Mouse (Mus musculus): ENCODE measurements at regions not wholly inside any gene's neighbourhood (a gene's known extent, or its start where the extent isn't known, plus 50 kb on each side); places are given as distances from the start of the nearest gene placed in this dataset.
A peak's percentile ranks its signal among the peaks of the same experiment; 100 is the strongest.
"Not testable (repeated sequence)": the region's sequence is repeated elsewhere in the genome, so short reads cannot be mapped to it uniquely, and the experiment has no call there.

DNA sequence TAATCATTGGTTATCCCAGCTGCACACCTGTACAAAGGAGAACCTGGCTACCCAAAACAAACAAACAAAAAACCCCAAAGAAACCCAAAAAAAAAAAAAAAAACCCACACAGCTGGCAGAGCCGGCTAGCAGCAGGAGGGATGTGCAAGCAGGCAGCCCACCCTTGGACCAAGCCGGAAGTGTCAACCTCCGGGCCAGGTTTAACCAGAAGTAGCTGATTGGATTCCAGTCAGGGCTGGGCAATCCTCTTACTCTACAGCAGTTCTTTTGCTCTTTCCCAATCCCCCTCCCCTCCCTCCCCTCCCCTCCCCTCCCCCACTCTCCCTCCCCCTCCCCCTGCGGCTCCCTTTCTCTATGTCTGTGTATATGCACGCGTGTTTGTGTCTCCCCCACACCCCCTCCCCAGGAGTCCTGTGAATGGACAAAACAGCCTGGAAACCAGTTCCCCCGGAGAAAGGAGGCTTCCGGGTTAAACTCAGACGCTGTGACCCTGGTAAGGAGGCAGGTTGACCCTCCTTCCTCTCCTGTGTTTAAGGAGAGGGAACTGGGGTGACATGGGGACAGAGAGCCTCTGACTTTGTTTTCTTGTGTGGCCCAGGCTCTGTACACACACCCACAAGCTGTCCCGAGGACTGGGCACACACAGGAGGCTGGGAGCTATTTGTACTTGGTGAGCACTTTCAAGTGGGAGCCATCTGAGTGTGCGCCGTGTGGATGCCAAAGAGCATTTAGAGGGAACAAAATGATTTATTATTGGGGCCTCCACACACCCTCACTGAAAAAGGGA lies 93.9 kb upstream of the Jarid2 start:
- no peak for DNase-seq

GRCm38 (mm10) chr13:44636008-44636335 lies 93.3 kb upstream of the Jarid2 start:
- DNase-seq, result no peak

- no peak for DNase-seq
Measured at GRCm38 (mm10) chr13:44642361-44642760, 86.9 kb upstream of the Jarid2 start.

GRCm38 (mm10) chr13:44650052-44650451 lies 79.2 kb upstream of the Jarid2 start:
- no peak for DNase-seq

DNA sequence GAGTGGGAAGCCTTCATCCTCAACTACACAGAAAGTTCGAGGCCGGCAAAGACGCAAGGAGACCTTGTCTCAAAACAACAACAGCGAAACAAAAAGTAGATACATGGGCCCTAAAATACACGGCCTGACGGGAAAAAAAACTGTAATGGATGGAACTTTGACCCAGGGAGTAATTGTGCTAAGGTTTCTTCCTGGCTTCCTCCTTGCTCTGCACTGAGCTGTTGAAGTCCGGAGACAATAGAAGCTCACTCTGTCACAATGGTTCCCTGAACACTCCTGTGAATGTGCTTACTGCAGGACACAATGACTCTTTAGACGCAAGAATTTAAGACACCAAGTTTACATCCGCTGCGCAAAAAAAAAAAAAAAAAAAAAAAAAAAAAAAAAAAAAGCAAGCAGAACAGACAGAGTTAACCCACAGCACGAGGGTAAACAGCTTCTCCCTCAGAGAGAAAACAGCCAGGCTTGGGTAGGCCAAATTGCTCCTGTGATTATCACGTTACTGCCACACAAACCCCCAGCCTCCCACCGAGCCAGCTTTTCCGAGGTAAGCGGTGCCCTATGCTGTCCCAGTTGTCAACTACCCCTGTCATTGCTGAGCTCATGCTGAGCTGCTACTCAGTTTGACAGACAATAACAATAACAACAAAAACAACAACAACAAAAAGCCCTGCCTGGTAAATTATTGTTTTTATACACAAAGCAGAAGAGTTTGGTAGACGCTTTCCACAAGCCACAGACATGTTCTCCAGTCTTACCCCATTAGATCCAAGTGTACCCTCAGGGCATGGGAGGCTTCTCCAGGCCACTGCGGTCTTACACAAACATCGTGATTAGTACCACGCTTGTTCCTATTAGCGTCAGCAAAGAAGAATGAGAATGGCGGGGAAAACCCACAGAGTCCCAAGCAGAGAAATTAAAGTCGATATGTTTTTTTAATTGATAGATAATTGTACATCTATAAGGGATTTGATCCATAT lies 77.7 kb upstream of the Jarid2 start:
- DNase-seq, result no peak

- DNase-seq, result peak; percentile 68
Measured at GRCm38 (mm10) chr13:44657905-44658414, 71.3 kb upstream of the Jarid2 start.

DNA sequence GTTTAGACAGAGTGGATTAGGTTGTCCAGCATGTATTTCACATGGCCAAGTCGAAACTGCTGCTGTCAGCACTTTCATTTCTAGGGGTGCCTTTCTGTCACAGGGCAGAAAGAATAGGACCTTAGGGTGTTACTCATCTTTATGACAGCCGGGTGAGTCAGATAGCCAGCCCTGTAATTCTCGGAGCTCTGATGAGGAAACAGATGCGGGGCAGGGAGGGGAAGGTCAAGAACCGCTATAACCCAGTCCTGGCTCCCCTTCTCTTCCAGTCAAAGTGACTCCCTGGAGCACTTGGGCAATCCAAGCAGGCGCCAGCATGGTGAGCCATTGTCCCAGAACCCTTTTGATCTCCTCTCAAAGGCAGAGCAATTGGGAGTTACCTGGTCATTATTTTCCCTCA lies 69.4 kb upstream of the Jarid2 start:
- no peak for DNase-seq

GRCm38 (mm10) chr13:44663062-44663461 lies 66.2 kb upstream of the Jarid2 start:
- no peak for DNase-seq

- DNase-seq, result no peak
Measured at GRCm38 (mm10) chr13:44663730-44664129, 65.5 kb upstream of the Jarid2 start.

DNA sequence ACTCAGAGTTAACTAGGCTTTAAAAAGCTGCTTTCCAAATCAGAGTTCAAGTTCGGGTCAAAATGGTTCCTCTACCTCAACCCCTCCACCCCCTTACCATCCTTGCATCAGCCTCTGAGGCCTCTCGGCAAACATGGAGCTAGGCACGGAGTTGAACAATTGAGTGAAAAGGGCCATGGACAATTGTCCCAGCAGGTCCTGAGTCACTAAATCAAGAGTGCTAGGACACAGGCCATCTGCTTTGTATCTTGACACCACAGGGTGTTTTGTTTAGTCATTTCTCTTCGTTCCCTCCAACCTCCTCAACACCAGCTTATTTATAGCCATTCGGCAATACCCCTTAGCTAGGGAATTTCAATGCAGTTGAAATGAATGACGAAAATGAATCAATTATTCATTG lies 59.5 kb upstream of the Jarid2 start:
- DNase-seq, result no peak

GRCm38 (mm10) chr13:44673337-44673966 lies 55.8 kb upstream of the Jarid2 start:
- peak; percentile 2 for DNase-seq

DNA sequence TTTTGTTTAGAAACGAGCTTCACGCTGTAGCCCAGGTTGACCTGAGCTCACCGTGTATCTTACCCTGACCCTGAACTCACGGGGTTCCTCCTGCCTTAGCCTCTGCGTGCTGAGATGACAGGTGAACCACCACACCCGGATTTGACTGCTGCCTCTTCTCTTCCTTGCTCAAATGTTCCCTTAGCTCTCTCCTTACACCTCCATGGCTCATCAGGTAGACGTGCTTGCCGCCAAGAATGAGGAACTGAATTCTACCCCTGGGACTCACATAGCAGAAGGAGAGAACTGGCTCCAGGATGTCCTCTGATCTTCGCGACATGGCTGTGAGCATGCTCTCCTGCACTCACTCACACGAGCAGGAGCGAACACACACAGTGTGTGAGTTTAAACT lies 55.3 kb upstream of the Jarid2 start:
- DNase-seq, result no peak

GRCm38 (mm10) chr13:44674926-44675650 lies 54.2 kb upstream of the Jarid2 start:
- no peak for DNase-seq

DNA sequence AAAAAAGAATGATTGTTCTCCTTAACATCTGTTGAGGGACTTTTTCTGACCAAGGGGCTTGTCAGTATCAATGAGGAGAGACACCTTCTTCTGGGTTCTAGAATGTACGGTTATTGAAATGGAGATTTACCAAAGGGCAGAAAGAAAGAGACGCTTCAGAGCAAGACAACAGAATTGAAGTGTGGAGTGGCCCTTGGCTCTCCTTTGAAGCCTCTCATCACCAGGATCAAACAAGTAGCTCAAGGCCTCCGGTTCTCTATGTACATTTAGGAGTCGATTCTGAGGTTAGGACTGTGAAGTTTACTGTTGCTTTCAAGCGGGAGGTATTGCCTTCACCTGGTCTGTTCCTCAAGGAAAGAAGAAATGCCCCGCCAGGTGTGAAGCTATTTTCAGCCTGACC lies 53.2 kb upstream of the Jarid2 start:
- no peak for DNase-seq

- DNase-seq, result no peak
Measured at GRCm38 (mm10) chr13:44678121-44678520, 51.2 kb upstream of the Jarid2 start.

DNA sequence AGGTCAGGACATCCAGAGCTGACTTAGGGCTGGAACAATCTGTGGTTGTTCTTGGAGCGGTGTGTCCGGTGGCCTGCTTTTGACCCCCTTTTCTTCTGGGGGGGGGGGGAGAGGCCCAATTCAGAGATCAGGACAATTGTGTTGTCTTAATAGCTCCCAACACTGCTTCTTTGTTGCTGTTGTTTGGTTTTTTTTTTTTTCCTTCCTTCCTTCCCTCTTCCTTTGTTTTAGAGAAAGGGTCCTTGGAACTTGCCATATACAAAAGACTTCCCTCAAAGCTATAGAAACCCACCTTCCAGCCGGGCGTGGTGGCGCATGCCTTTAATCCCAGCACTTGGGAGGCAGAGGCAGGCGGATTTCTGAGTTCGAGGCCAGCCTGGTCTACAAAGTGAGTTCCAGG lies 49.8 kb upstream of the Jarid2 start:
- not testable (repeated sequence) for DNase-seq
